Mouse (Mus musculus) Patski (cell line): ENCODE data around the gene Siglece. TPM values are rescaled to one million over a fixed set of nuclear protein-coding genes. Genes with fewer than 3 reads are reported as not detected.
"Not testable (repeated sequence)": the region's sequence is repeated elsewhere in the genome, so short reads cannot be mapped to it uniquely, and the experiment has no call there.

Experiments
- ATAC-seq: fragments of 100-300 bp; one replicate; pipeline ENCODE4 v1.8.0; 2021
- CTCF ChIA-PET: fragments of 350-600 bp; sonication (Branson Sonifier 250); formaldehyde crosslinking; loops from one replicate; lab custom pipeline; 2022; ENCODE audit warnings: inconsistent platforms; lab: Charles Lee
- POLR2A ChIA-PET: fragments of 350-600 bp; sonication (Branson Sonifier 250); formaldehyde crosslinking; loops from one replicate; lab custom pipeline; 2022; ENCODE audit warnings: antibody characterized with exemption, inconsistent platforms; lab: Charles Lee
- DNase-seq: peaks from one replicate; pipeline ENCODE4 v3.0.0-alpha.2; 2011; ENCODE audit warnings: low read depth, low spot score
- H3K27me3 ChIP-seq: fragments of 371-371 bp; one replicate; pipeline ENCODE4 v1.5.1; 2021
- CTCF ChIP-seq: fragments of 100-300 bp; IDR thresholded peaks from one replicate; pipeline ENCODE4 v1.5.1; 2021
- in situ Hi-C: fragments of 300-500 bp; cut with MboI; formaldehyde crosslinking; loops from 3 replicates; pipeline ENCODE4 v1.11.1; 2018; ENCODE audit warnings: low pct_unique_long_range_greater_than_20kb, mixed read lengths
- polyA plus RNA-seq: library from polyadenylated mRNA; unstranded; gene quantifications from one replicate; pipeline ENCODE4 v1.2.3, GENCODE M21; 2021

Gene Siglece
- polyA plus RNA-seq, 1 experiment from 2014 or later: 0.17 TPM

- DNase-seq (no peak), ATAC-seq (no peak)
- TF ChIP-seq CTCF: no peak
- POLR2A ChIA-PET: no interaction called here
- no peaks in the 10 kb centered on the region for H3K27me3 ChIP-seq
- in situ Hi-C loops: no loop called here
- CTCF ChIA-PET: interaction anchor here (0.8 to 1.3 kb wide), 2 partner anchors 12 to 83 kb away, joined by 3 read pairs; no protein-coding TSS in a partner anchor
These were observed 8.6 kb upstream of the Siglece start for GRCm38 (mm10) chr7:43668582-43668981.

- DNase-seq, in situ Hi-C loops, ATAC-seq, CTCF ChIA-PET, H3K27me3 ChIP-seq, POLR2A ChIA-PET: not testable (repeated sequence)
These were observed 7.3 kb upstream of the Siglece start for GRCm38 (mm10) chr7:43667221-43667620.

GRCm38 (mm10) chr7:43662804-43663203 is 2.8 kb upstream of the Siglece start:
- POLR2A ChIA-PET: no interaction called here
- CTCF ChIA-PET: no interaction called here
- TF ChIP-seq CTCF: no peak
- peak; percentile 9 for DNase-seq
- no peaks in the 10 kb centered on the region for H3K27me3 ChIP-seq
- ATAC-seq: peak; percentile 89
- in situ Hi-C loops: no loop called here

- CTCF ChIA-PET: interaction anchor here (1.1 kb wide), 1 partner anchor 12 kb away, joined by 3 read pairs; no protein-coding TSS in a partner anchor
These were observed 3.7 kb downstream of the Siglece start for GRCm38 (mm10) chr7:43656232-43656631.

GRCm38 (mm10) chr7:43654519-43654918 is 5.4 kb downstream of the Siglece start:
- no peak for TF ChIP-seq CTCF
- peaks cover 6% of the 10 kb centered on the region for H3K27me3 ChIP-seq
- CTCF ChIA-PET: no interaction called here
- in situ Hi-C loops: no loop called here
- POLR2A ChIA-PET: interaction anchor here (0.6 to 0.7 kb wide), 2 partner anchors 27 to 30 kb away, joined by 3 to 6 read pairs; no protein-coding TSS in a partner anchor
- ATAC-seq (no peak), DNase-seq (no peak)

More at GRCm38 (mm10) chr7:43656232-43656631, 3.7 kb downstream of the Siglece start:
- POLR2A ChIA-PET: no interaction called here
- no peak for TF ChIP-seq CTCF
- no peak for ATAC-seq
- H3K27me3 ChIP-seq: peaks cover 6% of the 10 kb centered on the region
- DNase-seq: no peak
- in situ Hi-C loops: no loop called here

GRCm38 (mm10) chr7:43652683-43653082 is 7.3 kb downstream of the Siglece start:
- POLR2A ChIA-PET: no interaction called here
- ATAC-seq (no peak), DNase-seq (no peak)
- H3K27me3 ChIP-seq: peaks cover 6% of the 10 kb centered on the region
- in situ Hi-C loops: no loop called here
- CTCF ChIA-PET: no interaction called here
- no peak for TF ChIP-seq CTCF

- DNase-seq (no peak), ATAC-seq (no peak)
- H3K27me3 ChIP-seq: no peaks in the 10 kb centered on the region
- POLR2A ChIA-PET: no interaction called here
- CTCF ChIA-PET: interaction anchor here (1.2 kb wide), 1 partner anchor 9 kb away, joined by 3 read pairs; the partner anchor contains the start of gene Ceacam18
- in situ Hi-C loops: no loop called here
- no peak for TF ChIP-seq CTCF
These were observed 16.8 kb downstream of the Siglece start for GRCm38 (mm10) chr7:43643046-43643652.

GRCm38 (mm10) chr7:43642587-43642986 is 17.4 kb downstream of the Siglece start:
- in situ Hi-C loops: no loop called here
- H3K27me3 ChIP-seq: no peaks in the 10 kb centered on the region
- DNase-seq: no peak
- TF ChIP-seq CTCF: no peak
- CTCF ChIA-PET: no interaction called here
- POLR2A ChIA-PET: no interaction called here
- no peak for ATAC-seq

GRCm38 (mm10) chr7:43637118-43637517 is 22.8 kb downstream of the Siglece start:
- in situ Hi-C loops: no loop called here
- H3K27me3 ChIP-seq: no peaks in the 10 kb centered on the region
- DNase-seq: no peak
- CTCF ChIA-PET: no interaction called here
- no peak for ATAC-seq
- no peak for TF ChIP-seq CTCF
- POLR2A ChIA-PET: no interaction called here

GRCm38 (mm10) chr7:43636194-43636593 is 23.8 kb downstream of the Siglece start:
- DNase-seq (no peak), ATAC-seq (no peak)
- POLR2A ChIA-PET: no interaction called here
- CTCF ChIA-PET: no interaction called here
- no peak for TF ChIP-seq CTCF
- H3K27me3 ChIP-seq: no peaks in the 10 kb centered on the region
- in situ Hi-C loops: no loop called here

GRCm38 (mm10) chr7:43634500-43634899 is 25.5 kb downstream of the Siglece start, which contains the start of gene Ceacam18:
Ceacam18 (plus strand) TSS chr7:43634707.
- no peak for DNase-seq
- no peak for ATAC-seq

More at GRCm38 (mm10) chr7:43634500-43634899, 25.5 kb downstream of the Siglece start, which contains the start of gene Ceacam18:
- H3K27me3 ChIP-seq: no peaks in the 10 kb centered on the region
- no peak for TF ChIP-seq CTCF
- in situ Hi-C loops: no loop called here
- POLR2A ChIA-PET: no interaction called here
- CTCF ChIA-PET: interaction anchor here (0.9 kb wide), 1 partner anchor 9 kb away, joined by 3 read pairs; no protein-coding TSS in a partner anchor
